Mouse (Mus musculus): Measurements from ENCODE around the gene Zfp462.
"Not testable (repeated sequence)": the region's sequence is repeated elsewhere in the genome, so short reads cannot be mapped to it uniquely, and the experiment has no call there.

Zfp462 gene

DNA sequence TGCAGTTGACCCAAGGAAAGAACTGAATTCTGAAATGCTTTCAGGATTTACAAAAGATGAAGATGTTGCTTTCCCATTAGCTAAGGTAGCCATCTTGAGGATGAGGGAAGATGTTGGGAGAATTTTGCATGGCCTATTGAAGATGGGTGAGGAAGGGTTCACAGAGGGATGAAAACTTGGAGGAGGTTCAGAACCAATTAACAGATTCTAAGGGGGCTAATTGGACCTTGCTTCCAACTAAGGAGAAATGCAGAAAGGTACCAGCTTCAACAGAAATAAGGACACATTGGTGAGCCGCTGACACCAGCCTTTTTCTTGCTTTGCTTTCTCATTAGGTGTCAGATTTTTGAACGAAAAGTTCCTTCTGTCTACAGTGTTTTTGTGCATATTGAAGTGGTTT is 6.0 kb downstream of the Zfp462 start:
- DNase-seq (ENCODE audit: low spot score in 2 of 2), result no peak

DNA sequence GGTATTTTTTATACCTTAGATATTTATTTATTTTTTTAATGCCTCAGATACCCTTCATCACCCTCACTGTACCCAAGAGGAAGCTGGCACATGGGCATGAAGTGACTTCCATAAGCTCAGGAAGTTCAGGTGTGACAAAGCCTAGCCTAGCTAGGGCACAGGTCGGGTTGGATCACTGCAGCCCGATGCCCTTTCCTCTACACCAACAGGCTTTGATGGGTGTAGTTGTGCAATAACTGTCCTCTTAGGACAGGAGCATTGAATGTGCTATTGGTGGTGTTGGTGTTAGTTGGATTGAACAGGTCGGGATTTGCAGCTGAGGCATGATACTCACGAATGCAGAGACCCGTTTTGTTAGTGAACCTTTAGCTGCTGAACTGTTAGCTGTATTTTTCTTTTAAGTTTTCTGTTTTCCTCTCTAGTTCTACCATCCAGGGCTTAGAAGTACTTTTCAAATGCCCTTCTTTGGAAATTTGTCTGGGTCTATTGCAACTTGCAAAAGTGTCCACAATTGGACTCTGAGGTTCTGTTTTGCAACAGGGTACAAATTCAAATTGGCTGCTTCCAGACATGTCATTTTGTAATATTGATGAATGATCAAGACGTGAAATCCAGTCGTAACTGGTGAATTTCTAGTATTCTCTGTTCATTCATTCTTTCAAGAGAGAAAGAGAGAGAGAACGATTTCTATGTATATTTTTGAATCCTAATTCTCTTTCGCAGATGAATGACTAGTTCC is 9.0 kb downstream of the Zfp462 start:
- no peak for DNase-seq (ENCODE audit: low spot score in 2 of 2)

DNA sequence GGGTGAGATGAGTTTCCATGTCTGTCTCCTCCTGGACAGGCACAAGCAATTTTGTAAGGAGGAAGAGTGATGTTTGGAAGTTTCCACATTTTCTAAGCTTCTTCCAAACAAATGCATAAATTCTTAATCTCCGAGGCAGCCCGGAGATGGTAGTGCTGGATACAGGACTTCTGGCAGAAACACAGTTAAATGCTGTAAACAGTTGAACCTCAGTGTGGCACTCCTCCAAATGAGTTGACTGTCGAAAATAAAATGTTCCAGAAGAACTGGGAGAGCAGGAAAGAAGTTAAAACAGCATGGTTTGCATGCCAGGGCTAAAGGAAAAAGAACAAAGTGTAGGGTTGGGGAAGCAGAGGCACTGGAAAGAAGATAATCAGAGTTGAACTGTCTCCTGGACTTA is 9.6 kb downstream of the Zfp462 start:
- no peak for DNase-seq (ENCODE audit: low spot score in 2 of 2)

DNA sequence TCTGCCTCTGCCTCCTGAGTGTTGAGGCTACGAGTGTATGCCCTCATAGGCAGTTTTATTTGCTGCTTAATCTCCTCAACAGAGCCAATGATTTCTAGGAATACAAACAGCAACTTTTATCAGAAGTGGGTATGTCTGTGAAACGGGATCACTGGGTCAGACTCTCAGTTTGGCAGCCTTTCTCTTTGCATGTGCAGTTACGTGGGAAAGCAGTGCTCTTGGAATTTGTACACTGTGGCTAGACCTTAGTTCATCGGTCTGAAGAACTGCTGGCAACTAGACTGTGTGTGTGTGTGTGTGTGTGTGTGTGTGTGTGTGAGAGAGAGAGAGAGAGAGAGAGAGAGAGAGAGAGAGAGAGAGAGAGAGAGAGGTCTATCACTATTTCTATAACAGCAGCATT is 15.9 kb downstream of the Zfp462 start:
- DNase-seq (ENCODE audit: low spot score in 2 of 2), result no peak

DNA sequence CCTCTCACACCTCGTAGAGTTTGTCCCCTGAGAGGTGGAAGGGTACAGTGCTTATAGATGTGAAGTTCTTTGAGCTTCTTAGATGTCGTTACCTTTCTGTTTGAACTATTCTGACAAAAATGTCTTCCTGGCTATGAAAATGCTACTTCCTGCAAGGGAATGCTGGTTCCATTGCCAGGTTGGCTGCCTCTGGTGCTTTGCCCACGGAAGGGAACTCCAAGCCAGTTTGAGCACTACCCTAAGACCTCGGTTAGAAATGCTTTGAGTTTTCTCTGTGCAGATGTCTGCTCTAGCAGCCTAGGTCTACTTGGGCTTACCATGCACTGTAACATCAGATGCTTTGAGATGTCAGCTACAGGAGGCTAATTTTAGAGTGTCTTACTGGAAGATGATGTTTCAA is 17.3 kb downstream of the Zfp462 start:
- DNase-seq (ENCODE audit: low spot score in 2 of 2), result no peak

DNA sequence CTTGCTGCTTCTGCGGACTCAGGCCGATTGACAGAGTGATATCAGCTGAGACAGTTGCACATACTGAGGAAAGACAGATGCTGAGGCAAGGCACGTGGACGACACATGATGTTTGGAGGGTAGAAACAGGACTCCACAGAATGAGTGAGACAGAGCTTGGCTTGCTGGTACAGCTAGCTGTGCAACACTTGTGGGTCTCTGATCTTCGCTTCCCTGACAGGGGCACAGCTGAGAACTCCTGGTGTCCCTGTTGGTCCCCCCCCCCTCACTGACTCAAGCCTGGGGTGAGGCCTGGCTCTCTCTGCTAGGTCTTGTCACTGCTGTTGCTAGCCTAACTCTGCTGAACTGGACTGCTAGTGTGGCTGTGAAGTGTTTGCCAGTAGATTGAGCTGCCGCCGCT is 18.7 kb downstream of the Zfp462 start:
- DNase-seq (ENCODE audit: low spot score in 2 of 2), result no peak

DNA sequence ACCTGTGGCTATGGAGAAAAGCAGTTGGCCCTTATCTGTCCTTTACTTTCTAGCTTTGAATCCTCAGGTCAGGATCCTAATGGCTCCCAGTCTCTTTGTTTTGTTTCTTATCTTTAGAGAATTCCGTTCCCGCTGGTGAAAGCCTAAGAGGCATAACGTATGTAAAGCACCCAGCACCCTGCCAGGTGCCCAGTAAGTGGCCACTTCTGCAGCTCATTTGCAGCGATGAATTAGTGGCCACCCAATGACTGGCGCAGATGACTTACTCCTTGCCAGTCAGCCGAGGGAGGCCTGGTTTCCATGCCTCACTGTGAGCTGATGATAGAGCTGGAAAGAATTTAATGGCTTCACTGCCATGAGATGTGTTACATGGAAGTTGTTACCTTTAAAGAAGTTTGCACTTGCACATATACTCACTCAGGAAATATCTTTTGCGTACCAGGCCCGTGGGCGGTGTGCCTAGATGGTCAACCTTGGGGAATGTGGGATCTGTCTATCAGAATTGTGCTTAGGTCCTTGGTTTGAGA is 20.4 kb downstream of the Zfp462 start:
- no peak for DNase-seq (ENCODE audit: low spot score in 2 of 2)

DNA sequence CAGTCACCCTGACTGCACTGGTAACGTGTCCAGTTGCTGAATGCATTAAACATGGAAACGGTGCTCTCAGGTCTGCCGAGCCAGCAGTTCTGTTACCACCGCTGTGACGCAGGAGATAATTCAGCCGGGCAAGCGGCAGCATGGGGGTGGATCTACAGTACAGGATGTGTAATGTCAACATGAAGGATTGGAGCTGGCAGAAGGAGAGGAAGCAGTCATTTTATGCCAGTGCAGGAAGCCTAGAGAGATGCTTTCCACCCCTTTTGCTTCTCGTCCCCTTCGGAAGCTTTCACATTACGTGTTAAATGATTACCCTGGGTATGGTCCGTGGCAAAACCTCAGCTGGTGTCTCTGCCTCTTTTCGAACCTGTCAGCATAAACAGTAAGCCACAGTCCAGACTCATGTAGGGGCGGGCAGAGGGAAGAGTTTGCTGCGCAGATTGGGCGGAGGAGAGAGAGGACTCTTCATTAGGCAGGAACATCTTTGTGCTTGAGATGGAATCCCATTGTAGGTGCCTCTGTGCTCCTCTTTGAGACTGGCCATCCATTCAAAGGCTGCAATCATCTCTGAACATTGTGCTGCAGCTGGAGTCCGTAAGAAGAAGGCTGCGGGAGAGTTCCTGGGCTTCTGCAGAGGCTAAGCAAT is 21.4 kb downstream of the Zfp462 start:
- DNase-seq (ENCODE audit: low spot score in 2 of 2), result no peak

DNA sequence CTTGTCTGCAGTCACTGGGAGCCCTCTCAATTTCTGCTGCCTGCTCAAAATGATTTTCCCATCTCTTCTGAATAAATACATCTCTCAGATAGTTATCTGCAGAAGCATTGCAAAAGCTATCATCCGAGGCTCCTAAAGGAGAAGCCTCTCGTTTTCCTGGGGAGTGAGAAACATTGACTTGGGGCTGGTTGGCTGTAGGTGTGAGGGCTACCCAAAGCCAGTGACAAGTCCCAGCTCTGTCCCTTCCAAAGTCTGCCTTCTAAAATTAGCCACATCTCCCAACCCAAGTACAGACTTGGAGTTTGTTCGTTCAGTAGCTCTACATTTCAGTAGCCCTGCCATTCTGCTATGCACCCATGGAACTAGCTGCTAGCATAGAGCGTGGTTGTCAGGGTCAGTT is 22.3 kb downstream of the Zfp462 start:
- DNase-seq (ENCODE audit: low spot score in 2 of 2), result no peak

DNA sequence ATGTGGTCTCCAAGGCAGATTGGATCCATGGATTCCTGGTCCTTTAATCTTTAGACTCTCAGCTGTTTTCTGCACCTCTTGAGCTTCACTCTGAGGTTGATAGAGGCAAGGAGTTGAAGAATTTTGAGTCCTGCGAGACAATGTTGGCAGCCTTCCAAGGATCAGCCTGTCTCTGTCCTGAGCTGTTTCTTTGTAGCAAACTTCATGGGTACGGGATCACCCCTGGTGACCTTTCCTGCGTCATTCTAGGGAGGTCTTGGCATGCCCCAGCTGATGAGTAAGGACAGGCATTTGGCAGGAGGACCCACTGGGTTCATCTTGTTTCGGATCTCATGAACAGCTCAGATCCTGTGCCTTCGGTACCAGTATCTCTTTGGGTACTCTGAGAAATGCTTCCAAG is 22.9 kb downstream of the Zfp462 start:
- DNase-seq (ENCODE audit: low spot score in 2 of 2), result no peak

DNA sequence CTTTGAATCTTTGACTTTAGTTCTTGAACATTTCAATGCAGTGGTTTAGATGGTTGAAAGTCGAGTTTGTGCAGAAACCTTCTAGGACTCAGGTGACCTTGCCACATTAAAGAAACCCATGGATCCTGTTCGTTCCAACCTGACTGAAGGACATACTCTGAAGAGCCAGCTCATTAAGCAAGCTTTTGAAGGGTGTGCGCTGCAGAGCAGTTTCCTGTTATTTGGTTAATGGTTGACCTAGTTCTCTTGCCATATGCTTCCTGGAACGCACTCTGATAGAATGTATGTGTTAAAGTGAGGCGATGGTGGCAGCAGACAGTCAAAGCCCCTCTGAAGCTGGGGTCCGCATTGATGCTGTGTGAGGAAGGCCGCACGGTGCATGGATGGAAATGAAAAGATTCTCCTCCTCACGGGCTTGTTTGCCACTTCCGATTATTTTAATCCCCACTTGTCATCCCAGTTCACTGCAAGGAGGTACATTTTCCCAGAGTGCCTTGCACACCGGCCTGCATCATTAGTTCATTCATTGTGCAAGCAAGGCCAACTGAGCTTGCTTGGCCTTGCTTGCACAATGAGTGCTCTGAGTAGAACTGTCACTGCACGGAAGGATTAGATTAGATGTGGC is 24.9 kb downstream of the Zfp462 start:
- no peak for DNase-seq (ENCODE audit: low spot score in 2 of 2)

DNA sequence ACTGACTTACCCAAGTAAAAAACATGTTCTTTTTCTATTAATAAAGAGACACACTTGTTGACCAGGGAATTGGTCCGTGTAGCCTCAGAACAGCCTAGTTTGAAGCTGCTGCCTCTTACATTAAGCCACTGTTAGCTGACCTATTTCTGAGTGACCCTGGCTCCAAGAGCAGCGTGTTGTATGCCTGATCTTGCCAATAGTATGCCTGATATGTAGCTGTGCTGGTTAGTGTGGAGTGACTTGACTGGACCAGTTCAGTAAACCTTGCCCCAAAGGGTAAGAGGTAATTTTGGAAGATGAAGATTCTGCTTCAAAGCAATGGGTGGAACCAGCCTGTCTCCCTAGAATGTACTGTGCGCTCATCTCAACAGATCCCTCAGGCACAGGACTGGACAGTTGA is 26.5 kb downstream of the Zfp462 start:
- DNase-seq (ENCODE audit: low spot score in 2 of 2), result no peak

DNA sequence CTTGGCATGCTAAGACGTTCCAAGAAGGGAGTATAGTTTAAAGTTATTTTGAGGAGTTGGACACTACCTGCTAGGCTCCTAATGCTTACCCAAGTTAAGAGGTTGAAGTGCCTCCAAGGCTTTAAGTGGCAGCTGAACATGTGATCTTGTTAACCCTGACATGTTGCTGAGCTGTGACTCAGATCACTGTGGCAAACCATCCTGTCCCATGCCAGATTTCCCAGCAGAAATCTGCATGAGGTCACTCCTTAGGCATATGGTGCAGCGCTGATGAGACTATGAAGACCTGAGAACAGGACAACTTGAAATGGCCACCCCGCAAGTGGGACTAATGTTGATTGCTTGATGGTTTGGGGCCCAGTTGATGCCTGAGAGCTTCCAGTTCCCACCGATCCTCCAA is 27.2 kb downstream of the Zfp462 start:
- DNase-seq (ENCODE audit: low spot score in 2 of 2), result no peak

DNA sequence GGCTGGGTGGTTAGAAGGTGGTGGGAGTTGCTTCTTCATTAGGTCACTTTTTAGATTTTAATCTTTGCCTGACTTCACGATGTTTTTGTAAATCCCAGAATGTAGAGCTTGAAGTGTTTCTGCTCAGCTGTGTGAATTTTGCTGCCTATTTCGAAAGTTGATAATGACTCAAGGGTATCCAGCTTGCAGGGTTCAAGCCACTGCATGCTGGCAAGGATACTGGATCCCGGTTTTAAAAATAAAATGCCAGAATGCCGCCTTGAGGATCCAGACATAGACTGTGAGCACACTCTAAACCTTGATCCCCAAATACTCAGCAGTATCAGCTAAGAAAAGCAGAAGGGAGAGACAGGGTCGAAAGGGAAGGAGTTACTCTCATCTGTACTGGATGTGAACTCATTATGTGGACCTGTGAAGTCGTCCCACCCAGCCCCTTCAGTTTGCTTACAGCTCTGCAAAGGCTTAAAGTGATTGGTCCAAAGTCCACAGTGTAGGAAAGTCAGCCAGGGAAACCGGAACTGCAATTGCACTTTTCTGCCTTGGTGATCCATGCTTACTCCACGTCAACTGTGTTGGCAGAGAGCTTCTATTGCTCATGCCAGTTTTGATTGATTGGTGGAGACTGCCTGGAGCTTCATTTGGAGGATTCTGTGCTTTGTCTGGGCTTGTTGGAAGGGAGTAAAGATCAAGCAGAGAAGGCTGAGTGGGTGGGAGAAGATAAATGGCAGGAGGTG is 28.1 kb downstream of the Zfp462 start:
- DNase-seq (ENCODE audit: low spot score in 2 of 2), result no peak

DNA sequence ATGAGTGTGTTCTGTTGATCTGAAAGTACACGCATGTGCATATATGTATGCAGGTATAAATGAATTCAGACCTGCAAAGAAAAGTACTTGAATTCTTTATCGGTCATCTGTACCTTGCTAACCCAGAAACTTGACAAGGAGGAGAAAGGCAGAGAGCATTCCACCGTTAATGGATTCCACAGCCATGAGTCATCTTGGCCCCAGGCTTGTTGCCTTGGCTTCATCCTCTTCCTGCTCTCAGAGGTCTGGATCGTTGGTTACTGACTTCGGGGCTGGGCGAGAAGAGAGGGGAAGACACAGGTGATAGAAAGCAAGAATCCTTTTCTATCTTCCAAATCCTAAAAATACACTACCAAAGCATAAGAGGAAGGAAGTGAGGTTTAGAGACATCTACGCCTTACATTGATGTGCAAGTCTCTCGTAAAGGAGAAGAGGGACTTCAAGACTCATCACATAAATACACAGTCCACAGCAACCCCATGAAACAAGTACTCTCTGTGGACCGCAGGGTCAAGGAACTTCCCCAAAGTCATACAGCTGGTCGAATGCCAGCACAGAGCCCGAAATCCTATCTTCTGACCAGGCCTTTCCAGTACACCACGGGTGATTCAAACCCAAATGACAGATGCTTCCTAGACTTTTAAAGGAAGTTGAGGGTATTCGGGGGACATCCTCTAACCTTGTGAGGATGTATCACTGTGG is 35.1 kb downstream of the Zfp462 start:
- DNase-seq (ENCODE audit: low spot score in 2 of 2), result no peak

DNA sequence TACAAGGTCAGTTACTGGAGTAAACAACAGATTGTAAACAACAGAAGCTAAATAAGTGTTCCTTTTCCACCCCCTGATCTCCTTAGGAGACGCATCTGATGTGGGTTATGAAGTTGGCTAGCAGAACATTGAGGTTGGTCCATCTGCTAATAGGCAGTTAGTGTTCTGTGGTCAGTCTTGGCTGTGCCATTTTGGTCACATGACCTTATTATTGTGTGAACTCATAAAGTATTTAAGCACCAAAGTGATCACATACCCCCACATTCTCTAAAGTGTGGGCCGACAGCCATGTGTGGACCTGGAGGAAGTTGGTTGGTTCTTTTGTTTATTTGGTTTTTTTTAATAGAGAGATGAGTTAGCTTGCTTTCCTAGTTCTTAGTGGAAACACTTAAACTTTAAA is 39.7 kb downstream of the Zfp462 start:
- DNase-seq (ENCODE audit: low spot score in 2 of 2), result no peak

DNA sequence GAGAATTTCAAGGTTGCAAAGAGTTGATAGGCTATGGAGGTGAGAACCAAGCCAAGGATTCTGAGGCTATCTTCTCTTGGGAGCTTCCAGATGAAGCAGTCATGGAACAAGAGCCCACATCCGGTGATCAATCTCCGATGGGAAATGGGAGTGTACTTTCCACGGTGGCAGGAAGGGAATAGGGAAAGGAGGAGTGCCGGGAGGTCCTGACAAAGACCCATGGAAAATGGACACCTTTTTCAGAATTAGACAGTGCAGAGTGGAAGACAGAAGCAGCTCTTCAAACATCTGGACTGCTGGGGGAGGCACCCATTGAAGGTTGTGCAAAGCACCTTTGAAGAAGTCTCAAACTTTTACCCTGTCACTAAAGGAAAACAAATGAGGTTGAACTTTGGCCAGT is 41.8 kb downstream of the Zfp462 start:
- no peak for DNase-seq (ENCODE audit: low spot score in 2 of 2)

DNA sequence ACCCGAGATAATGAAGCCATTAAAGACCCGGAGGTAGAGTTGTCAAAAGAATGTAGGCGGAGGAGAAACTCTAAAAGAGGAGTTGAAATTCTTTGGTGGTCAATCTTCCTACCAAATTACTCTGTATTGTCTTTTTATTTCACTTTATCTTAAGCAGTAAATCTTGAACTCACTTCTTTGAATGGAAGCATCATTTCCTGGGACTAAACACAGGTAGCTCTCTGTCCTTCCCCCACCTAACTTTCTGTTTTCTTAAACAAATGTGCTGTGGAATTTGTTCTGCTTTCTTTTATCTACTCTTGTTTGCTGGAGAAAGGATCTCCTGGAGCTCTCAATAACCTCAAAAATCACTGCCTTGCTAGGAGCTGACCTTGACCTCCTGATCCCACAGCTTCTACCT is 42.4 kb downstream of the Zfp462 start:
- DNase-seq (ENCODE audit: low spot score in 2 of 2), result no peak

DNA sequence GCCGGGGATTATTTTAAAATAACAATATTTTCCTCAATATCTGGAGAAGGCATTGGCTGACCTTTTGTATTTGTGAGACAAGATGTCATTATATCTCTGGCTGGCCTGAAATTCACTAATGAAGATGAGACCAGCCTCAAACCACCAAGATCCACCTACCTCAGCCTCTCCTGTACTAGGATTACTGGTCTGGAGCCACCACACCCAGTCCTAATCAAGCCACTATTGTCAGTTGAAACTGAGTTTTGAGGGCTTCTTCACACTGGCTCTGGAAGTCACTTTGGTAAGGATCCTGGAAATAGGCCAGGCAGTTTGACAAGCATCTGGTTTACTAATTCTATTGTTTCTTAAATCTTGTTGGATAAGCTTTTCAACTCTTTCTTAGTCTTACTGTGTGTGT is 43.1 kb downstream of the Zfp462 start:
- no peak for DNase-seq (ENCODE audit: low spot score in 2 of 2)

DNA sequence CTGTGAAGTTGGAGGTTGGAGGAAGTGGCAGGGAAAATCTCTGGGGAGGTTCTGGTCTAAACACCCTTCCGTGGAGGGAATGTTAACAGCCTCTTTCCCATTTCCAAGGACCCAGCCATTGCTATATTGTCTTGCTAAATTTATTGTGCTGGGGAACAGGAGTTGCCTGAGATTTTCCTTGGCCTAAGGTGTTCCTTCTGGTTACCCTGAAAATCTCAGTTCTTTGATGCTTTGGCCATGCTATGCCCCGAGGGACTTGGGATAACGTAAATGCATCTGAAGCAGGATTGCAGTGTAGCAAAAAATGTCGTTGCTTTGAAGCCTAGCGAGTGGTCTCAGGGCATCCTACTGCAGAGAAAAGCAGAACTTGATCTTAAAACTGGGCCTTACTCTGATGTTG is 47.1 kb downstream of the Zfp462 start:
- DNase-seq (ENCODE audit: low spot score in 2 of 2), result no peak

DNA sequence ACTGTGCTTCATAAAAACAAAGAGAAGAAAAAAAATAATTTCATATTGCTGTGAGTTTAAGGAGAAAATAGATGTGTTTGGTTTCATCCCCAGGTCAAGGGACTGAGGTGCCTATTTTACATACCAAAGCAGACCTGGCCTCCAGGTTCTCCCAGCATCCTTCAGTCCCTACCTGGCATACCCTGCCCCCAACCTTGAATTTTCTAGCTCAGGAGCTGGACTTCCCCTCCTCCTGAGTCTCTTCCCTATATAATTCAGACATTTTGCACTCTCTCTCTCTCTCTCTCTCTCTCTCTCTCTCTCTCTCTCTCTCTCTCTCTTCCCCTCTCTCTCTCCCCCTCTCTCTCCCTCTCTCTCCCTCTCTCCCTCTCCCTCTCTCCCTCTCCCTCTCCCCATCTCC is 48.2 kb downstream of the Zfp462 start:
- DNase-seq (ENCODE audit: low spot score in 2 of 2), result not testable (repeated sequence)

DNA sequence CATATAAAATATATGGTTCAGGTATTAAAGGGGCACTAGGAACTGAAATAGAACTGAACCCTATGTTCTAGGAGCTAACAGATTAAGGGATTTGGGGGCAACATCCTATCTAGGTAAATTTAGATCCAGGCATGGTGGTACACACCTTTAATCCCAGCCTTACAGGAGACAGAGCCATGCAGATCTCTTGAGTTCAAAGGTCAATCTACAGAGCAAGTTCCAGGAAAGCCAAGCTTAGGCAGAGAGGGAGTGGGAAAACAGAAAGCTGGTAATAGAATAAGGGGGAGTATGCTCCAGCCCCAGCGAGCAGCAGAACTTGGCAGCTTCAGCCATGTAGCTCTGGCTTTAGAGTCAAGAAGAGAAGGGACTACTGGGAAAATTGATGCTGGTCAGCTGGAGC is 50.4 kb downstream of the Zfp462 start:
- no peak for DNase-seq (ENCODE audit: low spot score in 2 of 2)

Measured in cerebellum, postnatal 4 days (tissue).